18 mouse cellular contexts compared by ENCODE assay signal in the genomic region with DNA sequence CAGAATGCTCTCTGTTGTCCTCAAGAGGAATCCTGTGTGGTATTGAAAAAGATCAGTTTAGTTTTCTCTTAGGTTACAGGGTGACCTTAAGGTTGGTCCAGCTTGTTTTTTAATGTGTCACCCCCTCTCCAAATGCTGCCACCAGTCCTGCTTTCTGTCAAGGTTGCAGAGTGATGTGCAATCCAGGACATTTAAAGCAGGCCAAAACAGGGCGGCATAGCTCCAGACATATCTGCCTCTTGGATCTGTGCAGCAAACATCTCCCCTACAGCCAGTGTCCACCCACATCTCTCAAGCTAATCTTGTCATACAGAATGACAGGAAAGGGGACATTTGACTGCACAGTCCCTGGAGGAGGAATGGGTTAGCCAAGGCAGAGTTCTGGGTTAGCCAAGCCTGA. TPM values are rescaled to one million over a fixed set of nuclear protein-coding genes. Genes with fewer than 3 reads are reported as not detected.
DNase-seq lines count a peak whose midpoint lies in the region.
"Had no signal": no experiment of that assay in that cellular context is flagged by ENCODE, and none has a peak within 500 bp of the region (broad histone marks: within the 10 kb centered on the region; RNA-seq: fewer than 3 reads in every experiment).

No protein-coding gene starts in this region.

- DNase-seq in adrenal gland, adult 2 months, result peak; percentile 51
- DNase-seq in adrenal gland, postnatal 4 days (ENCODE audit: low spot score in 2 of 2), result no peak
- peak; percentile 35 to 41 for DNase-seq in adrenal gland, postnatal 36 days
- DNase-seq in adrenal gland, adult 18-20 months (ENCODE audit: low spot score in 2 of 2), result no peak
- DNase-seq: adrenal gland, postnatal 10 days; cerebellum, adult 11 months; cerebellum, adult 18-20 months; cerebellum, adult 8-10 months; cerebellum, adult 9-11 months; cerebellum, postnatal 14 days; cerebellum, postnatal 36 days; embryo, embryonic 11 days had no signal

RNA-seq across cellular contexts. Expression of a gene that starts 12.9 kb away (rescaled TPM):
- total RNA-seq in adrenal gland, adult 2 months (2021), result 1 to 10 TPM in 1 of 2 experiments, under 1 TPM in 1; 0.63 to 1.6 TPM
- polyA plus RNA-seq in adrenal gland, adult 2 months (2012; rRNA removed), result 1.1 and 1.9 TPM in 2 replicates
- total RNA-seq in adrenal gland, postnatal 4 days (2021), result under 1 TPM; 0.48 to 0.62 TPM
- 1 to 10 TPM in 1 of 2 experiments, under 1 TPM in 1; 0.33 to 1.2 TPM for total RNA-seq in adrenal gland, postnatal 36 days (2021)
- total RNA-seq in adrenal gland, adult 18-20 months (2021), result 1 to 10 TPM in 1 of 2 experiments, under 1 TPM in 1; 0.36 to 1.2 TPM
- total RNA-seq: common myeloid progenitor, adult 5-6 weeks; MEL had no signal
- polyA plus RNA-seq: erythroblast, embryonic 14.5 days; forebrain, embryonic 14.5 days had no signal

RNA-seq across cellular contexts. Expression of a gene that starts 55.4 kb away (rescaled TPM):
- under 1 TPM; 0.17 to 0.72 TPM for total RNA-seq in adrenal gland, adult 2 months (2021)
- polyA plus RNA-seq in adrenal gland, adult 2 months (2012; rRNA removed), result 0.06 and 0.15 TPM in 2 replicates
- total RNA-seq in adrenal gland, postnatal 4 days (2021), result under 1 TPM; 0.20 to 0.39 TPM
- under 1 TPM; 0.23 to 0.33 TPM for total RNA-seq in adrenal gland, postnatal 36 days (2021)
- 1 to 10 TPM in 1 of 2 experiments, under 1 TPM in 1; 0.70 to 2.8 TPM for total RNA-seq in adrenal gland, adult 18-20 months (2021)
- total RNA-seq: adrenal gland, postnatal 10 days; common myeloid progenitor, adult 5-6 weeks; MEL had no signal
- polyA plus RNA-seq: C2C12; erythroblast, embryonic 14.5 days; forebrain, embryonic 12.5 days; forebrain, embryonic 14.5 days had no signal

Comparison
In these comparisons a context has a peak if more than half of its experiments do, and no peak if none do; other contexts are left out.
1. DNase-seq: peak in adrenal gland, adult 2 months (single experiment) and adrenal gland, postnatal 36 days (2 of 2); none in adrenal gland, postnatal 4 days (0 of 2) and adrenal gland, adult 18-20 months (0 of 2).